Mouse (Mus musculus) ovary, adult 2 months (tissue): ENCODE results near the gene Proser1. TPM values are rescaled to one million over a fixed set of nuclear protein-coding genes. Genes with fewer than 3 reads are reported as not detected.

ENCODE experiments used
- polyA plus RNA-seq: library from polyadenylated mRNA; depleted of rRNA; stranded (reverse); fragments of >200 nt; gene quantifications from 2 replicates; pipeline ENCODE4 v1.2.3, GENCODE M21; 2012; rRNA removed

Proser1 gene
- polyA plus RNA-seq, result 22.7 and 32.5 TPM in 2 replicates

GRCm38 (mm10) chr3:53463046-53463764, at the start of gene Proser1, which contains the start of gene Nhlrc3:
Proser1 (plus strand) TSS chr3:53463666.
Nhlrc3 (minus strand) TSS chr3:53463332.

GRCm38 (mm10) chr3:53488353-53488752, 24.9 kb downstream of the Proser1 start, which contains the start of gene Stoml3:
Stoml3 (plus strand) TSS chr3:53488653.

Other genes starting within 250 kb of the Proser1 start
- gene Nhlrc3, start 334 bp upstream of the Proser1 start, polyA plus RNA-seq, result 7.6 and 7.7 TPM in 2 replicates
- 3.0 and 3.1 TPM in 2 replicates for gene Stoml3, start 25.0 kb downstream of the Proser1 start, polyA plus RNA-seq
- gene Frem2, start 193.7 kb downstream of the Proser1 start, polyA plus RNA-seq, result 1.9 and 2.8 TPM in 2 replicates